Mouse (Mus musculus): Measurements from ENCODE around the gene Cdc42bpb.

Gene Cdc42bpb

GRCm38 (mm10) chr12:111377376-111377973 lies at the start of gene Cdc42bpb:
TSS of gene Cdc42bpb (minus strand) at chr12:111377718.
- peak; percentile 82 for DNase-seq (ENCODE audit: low read depth, low spot score)

DNA sequence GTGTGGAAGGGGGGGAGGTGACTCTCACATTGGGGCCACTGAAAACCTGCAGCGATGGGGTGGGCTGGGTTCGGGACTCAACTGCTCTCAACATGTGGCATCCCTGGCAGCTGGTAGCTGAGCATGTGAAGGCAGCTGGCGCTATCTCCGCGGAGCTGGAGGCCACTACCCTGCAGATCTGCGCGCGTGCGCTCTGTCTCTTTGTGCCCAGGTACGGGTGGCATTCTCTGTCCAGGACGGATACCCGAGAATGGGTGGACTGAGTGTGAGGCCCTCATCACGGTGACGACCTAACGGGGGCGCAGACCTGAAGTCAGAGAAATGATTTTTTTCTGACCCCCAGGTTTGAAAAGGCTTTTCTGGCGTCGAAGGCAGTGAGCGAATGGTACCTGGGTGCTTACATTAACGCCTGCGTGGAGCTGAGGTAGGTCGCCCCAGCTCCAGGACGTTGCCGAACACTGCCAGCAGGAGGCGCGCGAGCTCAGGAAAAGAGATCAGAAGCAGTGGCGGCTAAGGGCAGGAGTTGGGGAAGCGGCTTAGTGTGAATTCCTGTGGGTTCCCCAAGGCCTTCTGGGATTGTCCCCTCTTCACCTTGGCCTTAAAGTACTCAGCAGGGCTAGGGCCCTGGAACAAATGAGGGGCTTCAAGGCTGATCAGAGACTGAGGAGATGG lies 48.4 kb upstream of the Cdc42bpb start:
- peak; percentile 91 for DNase-seq (ENCODE audit: low read depth, low spot score)

DNA sequence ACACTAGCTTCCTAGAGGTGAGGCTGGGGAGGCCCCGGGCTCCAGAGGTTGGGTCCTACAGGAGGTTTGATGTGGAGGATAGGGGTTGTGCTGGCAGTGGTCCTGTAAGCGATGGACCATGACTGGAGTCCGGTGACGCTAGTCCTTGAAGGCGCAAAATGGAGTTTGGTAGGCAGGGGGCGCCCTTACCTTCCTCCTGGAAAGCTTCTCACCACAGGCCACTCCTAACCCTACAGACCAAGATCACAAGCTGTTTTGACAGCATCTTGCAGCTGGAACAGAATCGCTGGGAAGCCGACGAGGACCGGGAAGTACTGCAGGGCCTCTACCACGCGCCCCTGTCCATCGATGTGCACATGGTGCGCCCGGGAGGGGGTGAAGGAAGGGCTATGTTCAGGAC lies 47.7 kb upstream of the Cdc42bpb start:
- peak; percentile 94 for DNase-seq (ENCODE audit: low read depth, low spot score)

DNA sequence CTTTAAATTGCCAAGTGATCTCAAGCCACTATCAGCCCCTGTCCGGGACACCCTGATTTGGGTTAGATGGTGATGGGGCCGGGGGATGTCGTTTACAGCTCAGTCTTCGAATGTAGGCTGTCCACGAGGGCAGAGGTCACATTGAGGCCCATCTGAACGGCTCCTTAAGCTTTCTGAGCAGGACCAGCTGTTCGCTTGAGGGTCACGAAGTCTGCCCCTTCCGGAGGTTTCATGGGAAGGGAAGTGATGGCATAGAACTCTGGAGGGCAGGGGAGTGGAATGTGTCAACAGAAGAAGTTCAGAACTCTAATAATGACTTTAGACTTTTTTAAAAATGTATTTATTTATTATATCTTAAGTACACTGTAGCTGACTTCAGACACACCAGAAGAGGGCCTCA lies 47.0 kb upstream of the Cdc42bpb start:
- DNase-seq (ENCODE audit: low read depth, low spot score), result no peak

DNA sequence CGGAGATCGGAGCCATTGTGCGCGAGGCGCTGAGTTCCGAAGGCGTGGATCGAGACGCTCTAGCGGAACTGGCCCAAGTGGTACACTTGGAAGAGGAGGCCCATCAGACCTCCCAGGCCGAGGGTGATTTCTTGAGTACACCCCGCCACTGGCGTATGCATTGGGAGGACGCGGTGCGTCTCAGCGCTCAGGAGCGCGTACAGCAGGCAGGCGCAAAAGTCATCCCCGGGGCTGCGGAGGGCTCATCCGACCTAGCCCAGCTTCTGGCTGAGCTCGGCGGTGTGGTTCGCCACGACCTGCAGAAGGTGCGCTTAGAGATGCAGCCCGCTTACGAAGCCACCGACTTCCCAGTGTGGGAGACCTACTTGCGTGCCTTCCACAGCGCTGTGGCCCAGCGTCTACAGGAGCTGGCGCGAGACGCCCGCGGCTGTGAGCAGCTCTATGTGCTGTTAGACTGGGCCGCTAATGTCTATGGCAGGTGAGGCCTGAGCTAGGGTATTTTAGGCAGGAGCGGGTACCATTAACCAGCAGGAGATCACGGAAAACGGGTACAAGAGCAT lies 46.1 kb upstream of the Cdc42bpb start:
- no peak for DNase-seq (ENCODE audit: low read depth, low spot score)

GRCm38 (mm10) chr12:111422852-111423251 lies 45.3 kb upstream of the Cdc42bpb start:
- no peak for DNase-seq (ENCODE audit: low read depth, low spot score)

- DNase-seq (ENCODE audit: low read depth, low spot score), result peak; percentile 58
Measured at GRCm38 (mm10) chr12:111420946-111421709, 43.6 kb upstream of the Cdc42bpb start.

DNA sequence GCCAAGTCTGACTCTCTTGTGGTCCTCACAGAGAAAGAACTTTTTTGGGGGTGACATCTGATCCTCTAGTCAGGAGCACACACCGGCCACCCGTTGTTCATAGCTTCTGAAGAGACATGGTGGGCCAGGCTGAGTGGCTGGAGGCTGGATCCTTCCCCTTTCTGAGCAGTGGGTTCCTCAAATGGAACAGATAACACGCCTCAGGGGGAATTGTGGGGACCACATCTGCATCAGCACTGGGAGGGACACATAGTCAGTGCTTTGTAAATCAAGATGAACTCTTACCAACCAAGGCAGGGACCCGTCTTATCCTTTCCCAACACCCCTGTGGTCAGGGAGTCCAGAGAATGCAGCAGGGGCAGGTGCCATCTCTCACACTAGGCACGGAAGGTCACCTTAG lies 42.4 kb upstream of the Cdc42bpb start:
- no peak for DNase-seq (ENCODE audit: low read depth, low spot score)

- no peak for DNase-seq (ENCODE audit: low read depth, low spot score)
Measured at GRCm38 (mm10) chr12:111416921-111417779, 39.6 kb upstream of the Cdc42bpb start, which contains the start of gene Exoc3l4. TSS of gene Exoc3l4 (plus strand) at chr12:111417017.

DNA sequence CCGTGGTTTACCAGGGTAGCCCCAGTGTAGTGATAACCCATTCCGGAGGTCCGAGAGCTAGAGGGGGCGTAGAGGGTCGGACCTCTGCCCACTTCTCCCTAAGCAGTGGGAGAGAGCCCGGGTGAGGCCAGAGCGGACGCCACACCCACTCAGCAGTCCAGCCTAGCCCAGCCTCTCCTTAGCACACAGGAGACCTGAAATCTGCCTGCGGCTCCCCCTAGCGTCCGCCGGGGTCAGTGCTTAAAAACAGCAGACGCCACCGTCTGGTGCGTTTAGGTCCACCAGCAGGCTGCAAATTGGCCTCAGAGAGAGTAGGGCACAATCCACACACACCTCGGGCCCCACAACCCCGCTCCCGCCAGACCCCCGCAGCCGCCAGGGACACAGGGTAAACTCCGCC lies 35.8 kb upstream of the Cdc42bpb start:
- DNase-seq (ENCODE audit: low read depth, low spot score), result peak; percentile 95

- peak; percentile 62 for DNase-seq (ENCODE audit: low read depth, low spot score)
Measured at GRCm38 (mm10) chr12:111412581-111413284, 35.2 kb upstream of the Cdc42bpb start.

- peak; percentile 70 for DNase-seq (ENCODE audit: low read depth, low spot score)
Measured at GRCm38 (mm10) chr12:111411631-111412355, 34.3 kb upstream of the Cdc42bpb start.

DNA sequence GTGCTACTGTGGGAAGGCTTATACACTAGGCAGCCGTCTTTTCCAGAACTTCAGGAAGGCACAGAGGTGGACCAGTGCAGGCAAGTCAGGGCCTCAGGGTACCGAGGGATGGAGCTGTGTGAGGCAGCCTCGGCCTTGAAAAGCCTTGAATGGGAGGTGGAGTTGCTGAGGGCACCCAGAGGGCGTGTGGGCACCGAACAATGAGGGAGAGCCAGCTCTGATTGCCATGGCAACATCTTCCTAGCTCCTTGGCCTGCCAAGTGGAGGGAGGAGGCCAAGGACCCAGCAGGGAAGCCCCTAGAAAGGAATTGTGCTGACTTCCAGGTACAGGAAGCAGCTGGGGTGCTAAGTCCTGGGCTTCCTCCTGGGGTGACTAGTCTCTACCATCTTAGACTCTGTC lies 32.1 kb upstream of the Cdc42bpb start:
- no peak for DNase-seq (ENCODE audit: low read depth, low spot score)

GRCm38 (mm10) chr12:111406622-111407021 lies 29.1 kb upstream of the Cdc42bpb start, which contains the start of gene Lbhd2:
TSS of gene Lbhd2 (plus strand) at chr12:111406809.
- no peak for DNase-seq (ENCODE audit: low read depth, low spot score)

- no peak for DNase-seq (ENCODE audit: low read depth, low spot score)
Measured at GRCm38 (mm10) chr12:111404880-111405279, 27.4 kb upstream of the Cdc42bpb start.

DNA sequence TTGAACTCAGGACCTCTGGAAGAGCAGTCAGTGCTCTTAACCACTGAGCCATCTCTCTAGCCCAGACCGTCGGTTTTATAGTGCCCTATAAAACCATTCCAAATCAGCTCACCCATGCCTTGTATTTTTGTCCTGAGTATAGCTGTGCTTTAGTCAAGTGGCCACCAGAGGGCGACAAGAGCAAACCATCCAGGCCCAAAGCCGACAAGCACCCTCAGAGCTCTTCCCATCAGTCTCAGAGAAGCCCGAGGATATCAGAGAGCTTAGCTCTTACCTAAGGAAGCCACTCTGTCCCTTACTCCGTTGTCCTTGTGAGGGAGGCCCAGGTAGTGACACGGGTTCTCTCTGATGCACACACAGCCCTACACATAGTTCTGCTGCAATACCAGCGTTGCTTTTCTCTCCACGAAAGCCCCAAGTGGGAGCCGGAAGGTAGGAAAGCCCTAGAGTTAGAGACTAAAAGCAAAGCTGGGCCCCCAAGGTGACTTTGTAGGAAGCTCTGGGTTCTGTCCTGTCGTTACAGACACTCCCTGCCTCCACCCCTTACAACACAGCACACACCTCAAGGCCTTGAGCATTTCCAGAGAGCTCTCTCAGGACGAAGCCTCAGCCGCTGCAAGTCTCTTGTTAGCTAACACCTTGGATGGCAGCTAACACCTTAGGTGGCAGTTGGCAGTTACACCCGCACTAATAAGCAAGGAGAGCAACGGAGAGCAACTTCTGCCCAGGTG lies 24.1 kb upstream of the Cdc42bpb start:
- peak; percentile 91 for DNase-seq (ENCODE audit: low read depth, low spot score)

GRCm38 (mm10) chr12:111396997-111397396 lies 19.5 kb upstream of the Cdc42bpb start:
- no peak for DNase-seq (ENCODE audit: low read depth, low spot score)

DNA sequence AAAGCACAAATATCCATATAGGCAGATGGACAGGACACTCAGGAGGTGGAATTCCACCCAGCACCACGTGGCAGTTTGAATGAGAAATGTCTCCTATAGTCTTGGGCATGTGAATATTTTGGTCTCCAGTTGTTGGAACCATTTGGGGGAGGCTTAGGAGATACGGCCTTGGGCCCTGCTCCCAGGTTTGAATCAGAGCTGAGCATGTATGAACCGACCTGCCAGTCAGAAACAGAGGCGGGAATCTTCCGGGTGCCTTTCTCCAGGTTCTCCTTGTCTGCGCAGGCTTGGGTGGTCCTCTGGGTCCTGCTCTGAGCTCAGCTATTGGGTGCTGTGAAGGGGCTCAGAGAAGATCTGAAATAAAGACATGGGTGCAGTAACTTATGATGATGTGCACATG lies 16.5 kb upstream of the Cdc42bpb start:
- DNase-seq (ENCODE audit: low read depth, low spot score), result no peak

DNA sequence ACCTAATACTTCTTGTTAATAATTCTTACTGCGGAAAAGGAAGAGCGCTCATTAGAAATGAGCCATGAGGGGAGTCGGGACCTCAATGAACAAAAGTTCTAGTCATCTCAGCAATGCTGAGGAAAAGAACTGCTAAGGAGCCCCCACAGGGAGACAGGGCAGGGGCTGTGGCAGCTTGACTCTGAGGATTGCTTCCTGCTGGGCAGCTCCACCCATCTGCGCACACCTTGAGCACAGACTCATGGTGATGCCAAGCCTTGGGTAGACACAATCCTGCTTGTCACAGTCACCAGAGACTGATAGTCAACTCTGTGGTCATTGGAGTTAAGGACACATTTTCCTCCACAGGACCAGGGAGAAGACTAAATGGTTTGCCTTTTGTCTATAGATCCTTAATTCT lies 9.6 kb upstream of the Cdc42bpb start:
- DNase-seq (ENCODE audit: low read depth, low spot score), result no peak

All from 3T3-L1 (cell line).